In the genomic region with DNA sequence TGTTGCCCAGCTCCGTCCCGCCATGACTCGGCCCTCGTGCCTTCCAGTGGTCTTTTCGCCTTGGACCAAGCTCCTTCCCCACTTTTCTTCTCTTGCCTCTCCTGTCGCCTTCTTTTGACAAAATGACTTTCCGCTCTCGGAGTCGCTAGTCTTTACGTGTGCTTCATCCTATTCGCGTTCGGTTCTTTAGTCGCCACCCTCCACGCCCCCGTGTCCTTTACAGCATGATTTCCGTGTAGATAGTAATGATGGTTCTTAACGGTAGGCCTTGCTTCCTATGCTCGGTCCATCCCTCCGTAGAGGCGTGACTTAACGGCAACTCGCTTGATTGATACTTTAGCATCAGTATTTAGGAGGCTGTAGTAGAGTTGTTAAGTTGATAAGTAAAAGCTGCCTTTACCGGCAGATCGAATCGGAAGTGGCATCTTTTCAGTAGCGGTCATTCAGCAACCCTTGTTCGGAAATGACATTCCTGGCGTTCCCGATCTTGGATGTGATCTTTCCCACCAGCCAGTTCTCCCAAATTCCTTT, we compare ENCODE assay signal across 8 mouse cellular contexts. TPM values are rescaled to one million over a fixed set of nuclear protein-coding genes. Genes with fewer than 3 reads are reported as not detected.
DNase-seq lines count a peak whose midpoint lies in the region; ATAC-seq and TF ChIP-seq lines count a peak whose summit lies in the region.

No protein-coding gene starts in this region.

- H3K4me1 ChIP-seq in forebrain, postnatal 0 days (ENCODE audit: insufficient read depth): peaks cover 8% of the 10 kb centered on the region; the same call in 1 of the 2 replicates
- peaks cover 16% of the 10 kb centered on the region for H3K4me1 ChIP-seq in limb, embryonic 12.5 days (replicated peaks)

- peaks cover 28% of the 10 kb centered on the region for H3K36me3 ChIP-seq in forebrain, postnatal 0 days (ENCODE audit: insufficient read depth)
- H3K36me3 ChIP-seq in limb, embryonic 12.5 days: peaks cover 36% of the 10 kb centered on the region

- H3K9ac ChIP-seq in forebrain, postnatal 0 days: peak overlapping the region; percentile 58
- peak overlapping the region; percentile 76 for H3K9ac ChIP-seq in limb, embryonic 12.5 days (replicated peaks)

- H3K4me3 ChIP-seq in forebrain, postnatal 0 days (ENCODE audit: low read depth, low read length): peak overlapping the region; percentile 55
- H3K4me3 ChIP-seq in limb, embryonic 12.5 days (replicated peaks): peak overlapping the region; percentile 73

- H3K9me3 ChIP-seq in forebrain, postnatal 0 days (ENCODE audit: low read length): no peaks in the 10 kb centered on the region
- H3K9me3 ChIP-seq in limb, embryonic 12.5 days: no peaks in the 10 kb centered on the region

- DNase-seq in embryo, embryonic 10.5 days (ENCODE audit: low spot score): peak; percentile 53
- no peak for DNase-seq in embryo, embryonic 9.5 days (ENCODE audit: extremely low spot score)
- peak; percentile 63 to 69 for DNase-seq in right cerebral cortex, adult 2 months (ENCODE audit: low spot score in 2 of 2)
- no peak for DNase-seq in right cerebral cortex, postnatal 25 days
- DNase-seq in forebrain, postnatal 0 days: no peak
- DNase-seq in naive thymus-derived CD4-positive, alpha-beta T cell, adult 2 months (ENCODE audit: low read depth): peak; percentile 75
- DNase-seq in thymus, postnatal 4 days: no peak

- peak; percentile 2; the same call in 1 of the 2 replicates for ATAC-seq in forebrain, postnatal 0 days
- no peak for ATAC-seq in limb, embryonic 12.5 days (ENCODE audit: insufficient number of reproducible peaks, insufficient read depth, low FRiP score, low TSS enrichment, low read depth)

- no peak for TF ChIP-seq CTCF in forebrain, postnatal 0 days (IDR thresholded peaks at IDR 0.05; ENCODE audit: low read depth)

- no peaks in the 10 kb centered on the region for H3K27me3 ChIP-seq in forebrain, postnatal 0 days (ENCODE audit: insufficient read depth, low read length)
- no peaks in the 10 kb centered on the region for H3K27me3 ChIP-seq in limb, embryonic 12.5 days

- H3K4me2 ChIP-seq in forebrain, postnatal 0 days (ENCODE audit: low read depth): peak overlapping the region; percentile 69
- peak overlapping the region; percentile 89 for H3K4me2 ChIP-seq in limb, embryonic 12.5 days

- under 1% methylated on average over 30 of the region's 30 CpGs for WGBS in forebrain, postnatal 0 days
- under 1% methylated on average over 30 of the region's 30 CpGs for WGBS in limb, embryonic 12.5 days

- H3K27ac ChIP-seq in forebrain, postnatal 0 days (ENCODE audit: low read depth, low read length): peak overlapping the region; percentile 89
- peak overlapping the region; percentile 90 for H3K27ac ChIP-seq in limb, embryonic 12.5 days

RNA-seq across cellular contexts. Expression of gene Cct3, which starts 0.5 kb away (rescaled TPM):
- 373 and 393 TPM in 2 replicates for total RNA-seq in forebrain, postnatal 0 days (2014; rRNA removed)
- 440 and 452 TPM in 2 replicates for polyA plus RNA-seq in forebrain, postnatal 0 days (2015; fragmentation: Nextera tagmentation; extraction: Ambion mirVana)
- 642 and 647 TPM in 2 replicates for polyA plus RNA-seq in limb, embryonic 12.5 days (2016; fragmentation: Nextera tagmentation; extraction: Ambion mirVana)

RNA-seq across cellular contexts. Expression of gene Tsacc, which starts 0.6 kb away (rescaled TPM):
- 1.2 and 5.0 TPM in 2 replicates for total RNA-seq in forebrain, postnatal 0 days (2014; rRNA removed)
- 11.9 and 12.0 TPM in 2 replicates for polyA plus RNA-seq in forebrain, postnatal 0 days (2015; fragmentation: Nextera tagmentation; extraction: Ambion mirVana)
- polyA plus RNA-seq in limb, embryonic 12.5 days (2016; fragmentation: Nextera tagmentation; extraction: Ambion mirVana): 13.5 and 14.3 TPM in 2 replicates

RNA-seq across cellular contexts. Expression of gene Gm38392, which starts 10.4 kb away (rescaled TPM):
- total RNA-seq in forebrain, postnatal 0 days (2014; rRNA removed): 0.69 TPM in 1 of 2 replicates, not detected in the other
- polyA plus RNA-seq in forebrain, postnatal 0 days (2015; fragmentation: Nextera tagmentation; extraction: Ambion mirVana): 0.16 TPM in 1 of 2 replicates, not detected in the other
- polyA plus RNA-seq in limb, embryonic 12.5 days (2016; fragmentation: Nextera tagmentation; extraction: Ambion mirVana): 0.25 TPM in 1 of 2 replicates, not detected in the other

RNA-seq across cellular contexts. Expression of gene Glmp, which starts 27.4 kb away (rescaled TPM):
- total RNA-seq in forebrain, postnatal 0 days (2014; rRNA removed): 44.8 and 55.2 TPM in 2 replicates
- 118 and 125 TPM in 2 replicates for polyA plus RNA-seq in forebrain, postnatal 0 days (2015; fragmentation: Nextera tagmentation; extraction: Ambion mirVana)
- polyA plus RNA-seq in limb, embryonic 12.5 days (2016; fragmentation: Nextera tagmentation; extraction: Ambion mirVana): 143 and 164 TPM in 2 replicates

RNA-seq across cellular contexts. Expression of gene Tmem79, which starts 38.6 kb away (rescaled TPM):
- 0.33 and 1.5 TPM in 2 replicates for total RNA-seq in forebrain, postnatal 0 days (2014; rRNA removed)
- 0.79 and 0.92 TPM in 2 replicates for polyA plus RNA-seq in forebrain, postnatal 0 days (2015; fragmentation: Nextera tagmentation; extraction: Ambion mirVana)
- 2.6 and 2.9 TPM in 2 replicates for polyA plus RNA-seq in limb, embryonic 12.5 days (2016; fragmentation: Nextera tagmentation; extraction: Ambion mirVana)

Comparison
In these comparisons a context has a peak if more than half of its experiments do, and no peak if none do; other contexts are left out.
1. DNase-seq: peak in embryo, embryonic 10.5 days (single experiment), right cerebral cortex, adult 2 months (2 of 2) and naive thymus-derived CD4-positive, alpha-beta T cell, adult 2 months (single experiment); none in embryo, embryonic 9.5 days (single experiment), right cerebral cortex, postnatal 25 days (single experiment), forebrain, postnatal 0 days (single experiment) and thymus, postnatal 4 days (single experiment).